Mouse (Mus musculus) hindbrain, embryonic 15.5 days (tissue): ENCODE results near the gene Nucb1. TPM values are rescaled to one million over a fixed set of nuclear protein-coding genes. Genes with fewer than 3 reads are reported as not detected.

Experiments used
- ATAC-seq: fragments of 200-750 bp; cut with Nextera tagmentation; 2 replicates; pipeline ENCODE4 v1.8.0; 2017; ENCODE audit warnings: low read depth, moderate number of reproducible peaks, moderate TSS enrichment; ENCODE audit not compliant: low FRiP score
- H3K27ac ChIP-seq: fragments of 300-500 bp; sonication (generic); replicated peaks from 2 replicates; pipeline ENCODE4 v1.5.1; 2015; ENCODE audit warnings: mild to moderate bottlenecking, inconsistent platforms
- H3K27me3 ChIP-seq: fragments of 300-500 bp; sonication (generic); 2 replicates; pipeline ENCODE4 v1.6.1; 2015; ENCODE audit warnings: control low read depth, inconsistent platforms
- H3K36me3 ChIP-seq: fragments of 300-500 bp; sonication (generic); 2 replicates; pipeline ENCODE4 v1.6.1; 2015; ENCODE audit warnings: control low read depth, inconsistent platforms
- H3K4me1 ChIP-seq: fragments of 300-500 bp; sonication (generic); replicated peaks from 2 replicates; pipeline ENCODE4 v1.6.1; 2015; ENCODE audit warnings: control low read depth, inconsistent platforms
- H3K4me2 ChIP-seq: fragments of 300-500 bp; sonication (generic); 2 replicates; pipeline ENCODE4 v1.6.1; 2015; ENCODE audit warnings: moderate library complexity, mild to moderate bottlenecking, inconsistent platforms
- H3K4me3 ChIP-seq: fragments of 300-500 bp; sonication (generic); 2 replicates; pipeline ENCODE4 v1.5.1; 2015; ENCODE audit warnings: mild to moderate bottlenecking, inconsistent platforms
- H3K9ac ChIP-seq: fragments of 300-500 bp; sonication (generic); 2 replicates; pipeline ENCODE4 v1.6.1; 2015; ENCODE audit warnings: inconsistent platforms
- H3K9me3 ChIP-seq: fragments of 300-500 bp; sonication (generic); 2 replicates; pipeline ENCODE4 v1.6.1; 2016; ENCODE audit warnings: control low read depth, inconsistent platforms
- WGBS: fragments of 180-500 bp; shearing (Covaris S2); methylation state at CpG from one replicate; pipeline ENCODE4 v1.1.7; 2015; 5-methylcytosine and 5-hydroxymethylcytosine counted together
- polyA plus RNA-seq: library from polyadenylated mRNA; unstranded; fragments of >200 nt; fragmentation: Nextera tagmentation; extraction: Ambion mirVana; gene quantifications from 2 replicates; pipeline ENCODE4 v1.2.1, GENCODE M21; 2015

The Nucb1 gene
- 137 TPM in 2 replicates for polyA plus RNA-seq

DNA sequence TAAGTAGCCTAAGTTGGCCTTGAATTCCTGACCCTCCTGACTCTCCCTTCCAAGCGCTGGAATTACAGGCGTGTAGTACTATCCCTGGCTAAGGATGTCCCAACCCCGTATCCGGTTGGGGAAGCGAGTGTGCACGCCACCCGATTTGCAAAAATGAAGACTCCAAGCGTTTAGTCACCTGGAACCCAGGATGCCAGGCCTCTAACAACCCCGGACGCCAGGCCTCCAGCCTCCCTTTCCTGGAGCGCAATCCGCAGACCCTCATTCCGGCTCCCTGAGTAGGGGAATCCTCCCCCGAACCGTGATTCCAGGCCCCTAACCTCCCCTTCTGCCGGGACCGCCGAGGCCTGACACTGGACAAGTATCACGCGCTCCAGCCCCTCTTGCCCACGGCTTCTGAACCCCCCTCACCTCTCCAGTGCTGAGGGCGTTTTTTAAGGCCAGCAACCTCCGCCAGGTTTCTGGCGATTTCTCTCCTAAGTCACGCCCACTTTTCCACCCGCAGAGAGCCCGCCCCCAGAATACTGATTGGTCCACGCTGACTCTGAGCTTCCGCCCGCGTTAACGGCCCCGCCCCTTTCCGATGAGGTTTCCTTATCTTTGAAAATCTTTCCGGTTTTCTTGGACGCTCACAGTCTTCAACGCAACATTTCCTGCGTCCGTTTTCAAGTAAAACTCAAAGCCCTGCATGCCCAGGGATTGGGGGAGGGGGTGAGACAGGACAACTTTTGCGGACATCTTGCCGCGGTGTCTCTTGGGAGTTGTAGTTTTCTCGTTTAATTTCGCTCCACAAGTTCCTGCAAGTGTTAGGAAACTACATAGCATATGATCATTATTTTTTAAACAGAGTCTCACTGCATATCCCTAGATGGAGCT is at the start of gene Nucb1:
TSS of gene Nucb1 (minus strand) at position 495 of the 876 bp plus-strand sequence.
- ATAC-seq: peak; percentile 94
- H3K36me3 ChIP-seq: peaks cover 12% of the 10 kb centered on the region; the same call in 1 of the 2 replicates
- peak within 1 kb of the TSS; percentile 85 for H3K27ac ChIP-seq
- peak within 1 kb of the TSS; percentile 86 for H3K4me2 ChIP-seq
- H3K27me3 ChIP-seq: no peaks in the 10 kb centered on the region
- H3K9me3 ChIP-seq: no peaks in the 10 kb centered on the region
- H3K9ac ChIP-seq: peak within 1 kb of the TSS; percentile 71
- peaks cover 16% of the 10 kb centered on the region for H3K4me1 ChIP-seq
- H3K4me3 ChIP-seq: peak within 1 kb of the TSS; percentile 63
- under 1% methylated on average over 44 of the region's 44 CpGs for WGBS

DNA sequence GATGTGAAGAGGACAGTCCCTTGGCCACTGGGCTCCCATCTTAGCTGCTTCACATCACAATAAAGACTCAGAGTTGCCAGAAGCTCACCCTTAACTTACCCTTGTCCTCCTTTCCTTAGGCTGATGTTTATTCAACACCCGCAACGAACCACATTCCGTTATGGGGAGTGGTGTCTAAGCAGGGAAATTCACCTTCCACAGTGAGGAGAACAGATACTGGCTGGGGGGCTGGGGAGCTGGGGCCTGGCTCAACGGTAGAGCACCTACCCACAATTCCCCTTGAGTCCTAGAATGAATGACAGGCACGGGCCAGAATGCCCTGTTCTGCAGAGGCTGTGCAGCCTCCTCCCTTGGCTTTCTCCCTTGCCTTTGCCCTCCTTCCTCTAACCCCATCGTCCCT is 48.7 kb upstream of the Nucb1 start:
- Histone ChIP-seq H3K27ac (no peak overlapping the region), H3K27me3 (no peaks in the 10 kb centered on the region), H3K36me3 (no peaks in the 10 kb centered on the region), H3K9me3 (no peaks in the 10 kb centered on the region), H3K4me3 (no peak overlapping the region), H3K4me2 (no peak overlapping the region), H3K4me1 (peaks cover 5% of the 10 kb centered on the region; the same call in 1 of the 2 replicates), H3K9ac (no peak overlapping the region)
- no peak for ATAC-seq
- 60% methylated on average over 6 of the region's 6 CpGs for WGBS

DNA sequence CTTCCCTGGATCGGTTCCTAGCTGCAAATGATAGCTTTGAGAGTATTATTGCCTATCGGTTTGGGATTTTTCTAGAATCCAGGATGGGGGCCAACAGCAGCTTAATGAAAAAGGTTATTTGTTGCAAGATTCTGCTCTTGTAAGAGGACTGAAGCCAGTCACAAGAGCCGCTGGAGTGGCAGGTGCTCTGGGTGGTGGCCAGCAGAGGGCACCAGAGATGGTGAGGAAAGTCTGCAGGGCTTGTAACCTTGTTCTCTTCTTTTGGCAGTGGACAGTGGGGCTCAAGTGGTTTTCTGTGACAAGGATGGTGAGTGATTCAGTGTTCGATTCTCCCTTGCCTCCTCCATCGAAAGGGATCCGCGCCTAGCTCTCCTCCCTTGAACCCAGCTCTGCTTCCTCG is 45.6 kb upstream of the Nucb1 start:
- no peak overlapping the region for H3K4me2 ChIP-seq
- H3K9me3 ChIP-seq: no peaks in the 10 kb centered on the region
- no peak overlapping the region for H3K4me3 ChIP-seq
- ATAC-seq: no peak
- H3K27me3 ChIP-seq: no peaks in the 10 kb centered on the region
- H3K4me1 ChIP-seq: 0 out of 2 replicates have a peak, but pooled peaks cover under 1% of the 10 kb centered on the region
- WGBS: 25% methylated on average over 8 of the region's 8 CpGs
- H3K27ac ChIP-seq: no peak overlapping the region
- no peak overlapping the region for H3K9ac ChIP-seq
- H3K36me3 ChIP-seq: no peaks in the 10 kb centered on the region

DNA sequence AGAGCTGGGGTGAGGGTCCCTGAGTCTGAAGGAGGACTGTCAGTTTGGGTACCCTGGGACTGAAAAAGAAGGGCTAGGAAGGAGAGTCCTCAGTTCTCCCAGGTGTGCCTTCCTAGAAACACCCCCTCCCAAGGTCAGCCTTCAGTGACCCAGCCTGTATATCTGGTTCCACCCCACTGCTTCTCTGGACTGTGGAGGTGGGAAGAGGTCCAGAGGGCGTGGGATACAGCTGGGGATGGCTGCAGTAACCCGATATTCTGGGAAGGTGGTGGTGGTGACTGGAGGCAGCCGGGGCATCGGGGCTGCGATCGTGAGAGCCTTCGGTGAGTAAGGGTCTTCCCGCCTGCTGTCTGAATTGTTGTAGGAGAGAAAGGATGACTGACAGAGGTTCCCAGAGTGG is 44.5 kb upstream of the Nucb1 start, which contains the start of gene Hsd17b14:
TSS of gene Hsd17b14 (plus strand) at position 150 of the 400 bp plus-strand sequence.
- Histone ChIP-seq H3K36me3 (no peaks in the 10 kb centered on the region), H3K4me1 (no peaks in the 10 kb centered on the region), H3K4me2 (no peak within 1 kb of the TSS), H3K4me3 (no peak within 1 kb of the TSS), H3K27ac (no peak within 1 kb of the TSS), H3K27me3 (no peaks in the 10 kb centered on the region), H3K9me3 (no peaks in the 10 kb centered on the region), H3K9ac (no peak within 1 kb of the TSS)
- 56% methylated on average over 8 of the region's 8 CpGs for WGBS
- ATAC-seq: no peak

- no peaks in the 10 kb centered on the region for H3K36me3 ChIP-seq
- H3K4me2 ChIP-seq: no peak overlapping the region
- H3K4me3 ChIP-seq: no peak overlapping the region
- no peak for ATAC-seq
- no peak overlapping the region for H3K27ac ChIP-seq
- H3K4me1 ChIP-seq: no peaks in the 10 kb centered on the region
- H3K9ac ChIP-seq: no peak overlapping the region
- no peaks in the 10 kb centered on the region for H3K9me3 ChIP-seq
- WGBS: 87% methylated on average over 2 of the region's 2 CpGs
- no peaks in the 10 kb centered on the region for H3K27me3 ChIP-seq
Measured at GRCm38 (mm10) chr7:45553990-45554389, 43.8 kb upstream of the Nucb1 start.

GRCm38 (mm10) chr7:45553519-45553918 is 43.3 kb upstream of the Nucb1 start:
- Histone ChIP-seq H3K36me3 (no peaks in the 10 kb centered on the region), H3K27ac (no peak overlapping the region), H3K4me2 (no peak overlapping the region), H3K9ac (no peak overlapping the region), H3K4me3 (no peak overlapping the region), H3K4me1 (no peaks in the 10 kb centered on the region), H3K27me3 (no peaks in the 10 kb centered on the region), H3K9me3 (no peaks in the 10 kb centered on the region)
- no peak for ATAC-seq
- 72% methylated on average over 8 of the region's 8 CpGs for WGBS

DNA sequence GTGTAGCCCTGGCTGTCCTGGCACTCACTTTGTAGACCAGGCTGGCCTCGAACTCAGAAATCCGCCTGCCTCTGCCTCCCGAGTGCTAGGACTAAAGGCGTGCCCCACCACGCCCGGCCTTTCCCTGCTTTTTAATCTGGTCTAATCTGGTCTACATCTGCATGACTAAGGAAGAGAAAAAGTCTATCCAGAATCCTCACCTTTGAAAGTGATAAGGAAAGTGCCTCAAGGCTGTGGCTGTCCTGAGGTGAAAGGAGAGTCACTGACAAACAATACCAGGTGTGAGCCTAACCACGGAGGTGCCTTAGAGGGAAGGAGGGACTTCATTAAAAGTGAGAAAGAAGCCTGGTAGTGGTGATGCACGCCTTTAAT is 41.3 kb upstream of the Nucb1 start:
- H3K4me3 ChIP-seq: no peak overlapping the region
- 85% methylated on average over 8 of the region's 8 CpGs for WGBS
- no peak for ATAC-seq

DNA sequence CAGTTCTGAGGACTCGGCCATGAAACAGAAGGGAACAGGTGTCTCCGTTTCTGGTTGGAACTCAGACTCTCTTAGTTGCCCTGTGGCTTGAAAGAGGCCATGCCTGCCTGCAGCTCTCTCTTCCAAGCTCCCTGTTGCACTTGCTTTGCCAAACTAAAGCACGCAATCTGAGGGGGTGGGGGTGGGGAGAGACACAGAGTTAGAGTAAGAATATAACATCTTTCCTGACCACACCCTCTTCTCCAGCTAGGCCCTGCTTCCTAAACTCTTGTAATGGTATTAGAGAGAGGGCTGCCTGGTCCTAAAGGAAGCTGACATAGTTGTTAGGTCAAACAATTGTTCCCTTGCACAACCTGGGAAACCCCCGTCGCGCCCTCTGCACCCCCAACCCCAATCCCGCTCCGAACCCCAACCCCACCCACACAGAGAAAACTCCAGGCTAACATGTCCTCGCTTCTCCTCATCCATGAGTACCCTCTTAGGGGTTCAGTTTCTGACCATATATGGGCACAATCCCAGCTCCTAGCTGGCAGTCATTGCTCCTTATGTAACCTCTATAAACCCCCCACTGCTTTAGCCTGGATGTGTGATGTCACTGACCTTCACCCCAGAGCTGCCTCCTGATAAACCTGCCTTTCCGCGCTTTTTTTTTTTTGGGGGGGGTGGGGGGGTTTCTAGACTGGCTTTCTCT is 40.8 kb upstream of the Nucb1 start:
- WGBS: 79% methylated on average over 11 of the region's 11 CpGs
- no peaks in the 10 kb centered on the region for H3K9me3 ChIP-seq
- no peak overlapping the region for H3K27ac ChIP-seq
- H3K27me3 ChIP-seq: no peaks in the 10 kb centered on the region
- H3K4me3 ChIP-seq: no peak overlapping the region
- H3K36me3 ChIP-seq: no peaks in the 10 kb centered on the region
- H3K4me2 ChIP-seq: no peak overlapping the region
- ATAC-seq: no peak
- H3K4me1 ChIP-seq: no peaks in the 10 kb centered on the region
- no peak overlapping the region for H3K9ac ChIP-seq

More for the DNA sequence above, 41.3 kb upstream of the Nucb1 start:
- Histone ChIP-seq H3K27ac (no peak overlapping the region), H3K9me3 (no peaks in the 10 kb centered on the region), H3K27me3 (no peaks in the 10 kb centered on the region), H3K36me3 (no peaks in the 10 kb centered on the region), H3K9ac (no peak overlapping the region), H3K4me1 (no peaks in the 10 kb centered on the region), H3K4me2 (no peak overlapping the region)

DNA sequence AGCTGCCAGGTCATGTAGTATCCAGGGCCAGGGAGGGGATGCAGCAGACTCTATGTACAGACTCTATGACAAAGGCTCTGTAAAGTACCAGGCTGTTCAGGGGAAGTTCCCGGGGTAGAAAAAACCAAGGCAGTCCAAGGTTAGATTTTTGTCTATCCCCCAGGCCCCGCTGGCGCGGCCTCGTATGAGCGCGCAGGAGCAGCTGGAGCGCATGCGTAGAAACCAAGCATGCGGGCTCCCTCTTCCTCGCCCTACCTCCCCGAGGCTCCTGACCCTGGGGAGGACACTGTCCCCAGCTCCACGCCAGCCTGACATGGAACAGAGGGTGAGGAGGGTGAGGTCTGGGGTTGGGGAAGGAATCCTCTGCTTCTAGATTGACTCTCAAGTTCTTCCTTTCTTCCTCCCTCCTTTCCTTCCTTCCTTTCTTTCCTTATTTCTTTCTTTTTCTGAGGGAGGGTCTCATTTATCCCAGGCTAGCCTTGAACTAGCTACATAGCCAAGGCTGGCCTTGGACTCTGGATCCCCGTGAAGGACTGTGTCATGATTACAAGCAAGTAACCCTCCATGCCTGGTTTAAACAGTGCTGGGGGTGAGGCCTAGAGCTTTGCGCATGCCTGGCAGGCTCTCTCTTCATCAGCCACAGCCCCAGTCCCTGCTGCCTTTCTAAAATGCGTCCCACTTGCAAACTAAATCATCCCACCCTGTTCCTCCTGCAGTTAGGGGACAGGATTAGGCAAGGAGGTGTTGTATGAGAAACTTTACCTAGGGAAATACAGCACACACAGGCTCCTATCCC is 39.6 kb upstream of the Nucb1 start:
- Histone ChIP-seq H3K27ac (no peak overlapping the region), H3K9me3 (no peaks in the 10 kb centered on the region), H3K4me2 (no peak overlapping the region), H3K9ac (no peak overlapping the region), H3K4me3 (no peak overlapping the region), H3K36me3 (no peaks in the 10 kb centered on the region), H3K27me3 (no peaks in the 10 kb centered on the region), H3K4me1 (no peaks in the 10 kb centered on the region)
- 87% methylated on average over 16 of the region's 16 CpGs for WGBS
- ATAC-seq: no peak

GRCm38 (mm10) chr7:45544525-45544924 is 34.3 kb upstream of the Nucb1 start:
- Histone ChIP-seq H3K27me3 (no peaks in the 10 kb centered on the region), H3K4me3 (no peak overlapping the region), H3K36me3 (no peaks in the 10 kb centered on the region), H3K9me3 (no peaks in the 10 kb centered on the region), H3K9ac (no peak overlapping the region), H3K4me1 (no peaks in the 10 kb centered on the region), H3K4me2 (no peak overlapping the region), H3K27ac (no peak overlapping the region)
- ATAC-seq: no peak
- 94% methylated on average over 1 of the region's 1 CpGs for WGBS

DNA sequence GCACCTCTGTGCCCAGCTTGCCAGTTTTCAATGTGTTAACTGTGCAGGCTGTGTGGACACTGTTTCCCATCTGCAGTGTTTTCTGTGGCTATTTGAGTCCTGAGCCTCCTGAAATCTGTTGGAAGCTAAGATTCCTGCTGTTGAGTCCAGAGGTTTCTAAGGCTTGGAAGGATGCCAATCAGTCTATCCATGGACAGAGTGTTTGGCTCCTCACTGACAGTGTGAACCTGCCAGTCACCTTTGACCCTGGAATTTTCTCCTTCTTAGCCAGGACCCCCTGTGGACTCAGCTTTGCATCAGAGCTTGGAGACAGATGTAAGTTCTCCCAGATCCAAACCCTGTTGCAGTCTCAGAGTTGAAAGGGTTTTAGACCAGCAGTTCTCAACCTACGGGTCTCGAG is 30.0 kb upstream of the Nucb1 start:
- no peak overlapping the region for H3K4me3 ChIP-seq
- H3K4me2 ChIP-seq: no peak overlapping the region
- no peak overlapping the region for H3K9ac ChIP-seq
- no peaks in the 10 kb centered on the region for H3K36me3 ChIP-seq
- H3K27me3 ChIP-seq: no peaks in the 10 kb centered on the region
- no peak overlapping the region for H3K27ac ChIP-seq
- H3K9me3 ChIP-seq: no peaks in the 10 kb centered on the region
- no peak for ATAC-seq
- WGBS: 78% methylated on average over 2 of the region's 2 CpGs
- H3K4me1 ChIP-seq: peaks cover 9% of the 10 kb centered on the region
